Mouse (Mus musculus): ENCODE measurements at regions not wholly inside any gene's neighbourhood (a gene's known extent, or its start where the extent isn't known, plus 50 kb on each side); places are given as distances from the start of the nearest gene placed in this dataset.

DNA sequence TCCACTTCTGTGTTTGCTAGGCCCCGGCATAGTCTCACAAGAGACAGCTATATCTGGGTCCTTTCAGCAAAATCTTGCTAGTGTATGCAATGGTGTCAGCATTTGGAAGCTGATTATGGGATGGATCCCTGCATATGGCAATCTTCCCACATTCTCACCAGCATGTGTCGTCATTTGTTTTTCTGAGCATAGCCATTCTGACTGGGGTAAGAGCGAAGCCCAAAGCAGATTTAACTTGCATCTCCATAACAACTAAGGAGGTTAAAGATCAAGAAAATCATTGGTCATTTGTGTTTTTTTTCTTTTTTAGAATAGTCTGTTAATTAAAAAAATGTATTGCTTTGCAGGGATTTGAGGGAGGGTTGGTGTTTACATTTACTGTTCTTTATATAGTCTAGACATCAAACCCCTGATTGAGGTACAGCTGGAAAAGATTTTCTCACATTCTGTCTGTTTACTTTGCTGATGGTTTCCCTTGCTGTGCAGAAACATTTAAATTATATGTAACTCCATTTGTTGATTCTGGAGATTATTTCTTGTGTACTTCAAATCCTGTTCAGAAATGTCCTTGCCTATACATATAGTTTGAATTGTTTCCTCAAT is 678.1 kb downstream of the Phex start:
- no peak for DNase-seq

GRCm38 (mm10) chrX:156692236-156692635 is 722.9 kb downstream of the Phex start:
- DNase-seq = peak; percentile 0

DNA sequence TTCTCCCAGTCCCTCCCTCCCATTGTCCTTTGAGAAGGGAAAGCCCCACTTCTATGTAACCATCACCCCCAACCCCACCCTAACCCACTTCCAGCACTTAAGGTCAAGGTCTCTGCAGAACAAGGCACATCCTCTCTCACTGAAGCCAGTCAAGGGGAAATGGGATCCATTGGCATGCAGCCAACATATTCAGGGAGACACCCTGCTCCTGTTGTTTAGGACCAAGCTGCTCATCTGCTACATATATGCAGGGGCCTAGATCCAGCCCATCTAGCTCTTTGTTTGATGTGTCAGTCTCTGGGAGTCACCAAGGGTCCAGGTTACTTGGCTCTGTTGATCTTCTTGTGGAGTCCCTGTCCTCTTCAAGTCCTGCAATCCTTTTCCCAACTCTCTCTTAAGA is 737.2 kb downstream of the Phex start:
- no peak for DNase-seq

GRCm38 (mm10) chrX:156673661-156674060 is 741.5 kb downstream of the Phex start:
- DNase-seq = no peak

DNA sequence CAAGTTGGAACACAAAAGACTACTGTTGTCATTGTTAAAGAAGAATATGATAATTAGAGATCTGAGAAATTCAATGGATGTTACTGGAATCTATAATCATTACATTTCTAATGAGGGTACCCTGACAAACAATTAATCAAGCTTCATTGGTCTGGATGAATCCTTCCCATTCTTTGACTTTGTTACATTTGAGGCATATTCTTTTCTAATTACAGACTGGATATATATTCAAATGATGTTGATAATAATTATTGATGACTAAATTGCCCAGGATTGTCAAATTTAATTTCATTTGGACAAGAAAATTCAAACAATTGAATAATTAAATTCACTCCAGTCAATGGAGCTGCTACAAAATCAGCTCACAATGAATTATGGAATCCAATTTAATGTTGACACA is 745.6 kb downstream of the Phex start:
- DNase-seq = no peak

Measured in right cerebral cortex, adult 18-20 months (tissue).